Mouse (Mus musculus): Measurements from ENCODE around the gene Adamtsl5.

Adamtsl5 gene

DNA sequence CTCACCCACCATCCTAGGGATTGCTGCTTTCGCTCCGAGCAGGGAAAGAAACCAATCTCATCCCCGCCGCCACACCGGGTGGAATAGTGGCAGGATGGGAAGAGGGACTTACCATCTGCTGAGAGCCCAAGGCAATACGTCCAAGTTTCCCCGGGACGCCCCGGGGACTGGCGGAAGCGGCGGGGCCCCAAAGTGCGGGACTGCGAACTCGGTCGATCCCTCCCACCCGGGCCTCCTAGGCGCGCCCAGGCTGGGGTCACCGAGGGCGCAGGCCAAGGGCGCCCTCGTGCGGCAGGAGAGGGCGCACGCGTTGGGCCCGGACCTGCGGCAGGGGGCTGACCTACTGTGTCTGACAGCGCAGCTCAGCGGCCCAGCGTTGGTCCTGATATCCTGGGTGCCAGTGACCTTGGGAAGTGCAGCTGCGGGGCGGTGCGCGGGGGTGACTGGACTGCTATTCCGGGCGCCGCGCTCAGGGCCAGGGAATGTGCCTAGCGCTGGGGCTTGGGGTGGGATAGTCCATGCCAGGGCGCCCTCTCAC lies at the start of gene Adamtsl5:
TSS of gene Adamtsl5 (minus strand) at position 169 of the 538 bp plus-strand sequence.
- no peak for DNase-seq (ENCODE audit: low read depth, low spot score)

DNA sequence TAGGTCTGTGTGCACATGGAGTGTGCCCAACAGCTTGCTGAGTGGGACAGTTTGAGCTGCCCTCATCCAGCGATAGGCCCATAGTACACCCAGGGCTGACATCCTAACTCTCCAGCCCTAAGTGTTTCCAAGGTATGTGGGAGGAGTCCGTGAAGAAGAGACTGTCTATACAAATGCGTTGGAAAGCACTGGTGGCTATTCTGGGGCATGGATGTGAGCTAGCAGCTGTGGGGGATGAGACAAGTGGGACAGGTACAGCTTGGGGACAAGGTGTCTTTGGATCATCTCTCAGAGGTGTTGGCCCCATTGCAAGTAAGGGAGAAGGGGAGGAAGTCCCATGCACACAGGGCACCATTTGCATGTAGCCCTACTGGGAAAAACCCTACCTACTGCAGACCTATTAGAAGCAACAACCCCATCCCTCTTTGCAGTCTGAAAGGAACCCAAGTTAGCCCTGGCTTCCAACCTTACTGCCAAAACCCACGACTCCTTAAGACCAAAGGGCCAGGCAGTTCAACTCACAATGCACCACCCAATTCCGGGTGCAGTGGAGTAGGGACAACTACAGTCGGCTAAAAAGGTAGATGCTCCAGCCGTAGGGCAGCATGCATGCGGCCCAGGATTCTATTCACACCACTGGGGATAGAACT lies 49.4 kb upstream of the Adamtsl5 start:
- no peak for DNase-seq (ENCODE audit: low read depth, low spot score)

DNA sequence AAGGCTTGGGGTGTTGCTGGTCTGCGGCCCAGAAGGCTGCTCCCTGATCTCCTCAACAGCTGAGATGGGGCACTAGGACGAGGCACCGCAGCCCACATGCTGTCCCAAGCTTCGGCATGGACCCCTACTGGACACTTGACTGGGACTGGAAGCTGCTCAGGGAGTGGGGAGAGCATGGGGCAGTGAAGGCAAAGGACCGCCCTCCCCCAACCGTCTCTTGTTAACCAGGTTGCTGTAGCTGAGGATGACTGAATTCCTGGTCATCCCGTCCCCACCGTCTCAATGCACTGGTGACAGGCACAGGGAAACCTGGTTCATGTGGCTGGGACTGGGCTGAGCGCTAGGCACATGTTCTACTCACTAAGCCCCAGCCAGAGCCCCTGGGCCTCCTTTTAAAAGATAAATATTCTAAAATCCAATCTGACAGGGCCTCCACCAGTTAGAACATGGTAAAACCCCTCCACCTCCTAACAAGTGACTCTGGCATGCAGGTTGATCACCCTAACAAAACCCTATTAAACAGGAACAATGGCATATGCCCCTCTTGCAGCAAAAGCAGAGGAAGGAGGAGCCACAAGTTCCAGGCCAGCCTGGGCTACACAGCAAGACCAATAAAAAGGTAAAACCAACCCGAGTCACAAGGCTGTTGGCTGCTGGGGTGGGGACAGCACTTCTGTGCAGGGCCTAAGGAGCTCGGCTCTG lies 48.8 kb upstream of the Adamtsl5 start:
- no peak for DNase-seq (ENCODE audit: low read depth, low spot score)

DNA sequence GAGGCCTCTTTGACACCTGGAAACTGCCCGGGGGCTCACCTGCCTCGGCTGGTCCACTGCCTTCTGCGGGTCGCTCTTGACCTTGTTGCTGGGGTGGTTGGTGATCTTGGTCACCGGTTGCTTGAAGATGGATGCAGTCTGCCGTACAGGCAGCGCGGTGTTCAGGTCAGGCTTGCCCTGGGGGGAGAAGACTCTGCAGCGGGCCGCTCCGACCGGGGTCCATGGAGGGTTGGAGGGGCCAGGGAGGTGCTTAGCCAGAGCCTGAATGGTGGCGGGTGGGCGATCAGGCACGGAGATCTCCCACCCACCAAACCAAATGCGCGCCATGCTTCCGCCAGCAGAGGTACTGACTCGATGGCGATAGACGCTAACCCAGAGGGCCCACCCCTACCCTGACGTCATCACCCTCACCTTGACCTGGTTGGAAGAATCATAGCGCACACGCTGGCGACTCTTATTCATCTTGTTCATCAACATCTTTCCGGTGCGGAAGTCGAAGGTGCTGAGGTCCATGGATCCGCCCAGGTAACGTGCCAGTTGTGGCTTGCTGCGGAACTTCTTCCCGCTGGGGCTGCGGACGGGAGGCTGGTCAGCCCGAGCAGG lies 46.9 kb upstream of the Adamtsl5 start:
- no peak for DNase-seq (ENCODE audit: low read depth, low spot score)

DNA sequence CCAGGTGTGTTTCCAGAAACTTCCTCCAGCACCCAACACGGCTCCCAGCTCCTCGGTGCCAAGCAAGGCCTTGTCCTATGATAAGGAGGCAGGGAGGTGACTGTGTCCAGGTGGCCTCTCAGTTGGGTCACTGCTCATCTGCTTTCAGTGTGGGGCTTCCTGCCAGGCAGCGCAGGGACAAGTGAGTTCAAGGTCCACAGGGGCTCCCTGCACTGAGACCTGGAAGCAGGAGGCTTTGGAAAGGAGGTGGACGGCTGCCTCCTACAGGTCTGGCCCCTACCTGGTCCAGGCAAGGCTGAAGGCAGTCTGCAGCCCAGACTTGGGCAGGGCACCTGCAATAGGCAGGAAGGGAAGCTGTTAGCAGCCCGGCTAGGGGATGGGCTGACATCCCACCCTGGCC lies 44.5 kb upstream of the Adamtsl5 start:
- no peak for DNase-seq (ENCODE audit: low read depth, low spot score)

DNA sequence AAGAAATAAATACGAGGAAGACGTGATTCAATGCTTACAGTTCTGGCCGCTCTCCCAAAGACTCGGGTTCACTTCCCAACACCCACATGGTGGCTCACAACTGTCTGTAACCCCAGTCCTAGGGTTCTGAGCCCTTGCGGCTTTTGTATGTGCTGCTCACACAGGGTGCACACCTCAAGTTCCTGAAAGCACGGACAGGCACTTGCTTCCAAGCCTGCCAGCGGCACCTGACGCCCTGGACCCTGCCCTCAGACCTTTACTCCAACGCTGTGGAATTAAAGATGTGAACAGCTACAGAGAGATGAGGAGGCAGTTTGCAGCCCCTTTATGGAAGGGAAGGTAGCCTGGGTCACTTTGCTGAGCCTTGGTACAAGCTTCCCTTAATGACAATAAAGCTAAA lies 42.5 kb upstream of the Adamtsl5 start:
- DNase-seq (ENCODE audit: low read depth, low spot score), result no peak

DNA sequence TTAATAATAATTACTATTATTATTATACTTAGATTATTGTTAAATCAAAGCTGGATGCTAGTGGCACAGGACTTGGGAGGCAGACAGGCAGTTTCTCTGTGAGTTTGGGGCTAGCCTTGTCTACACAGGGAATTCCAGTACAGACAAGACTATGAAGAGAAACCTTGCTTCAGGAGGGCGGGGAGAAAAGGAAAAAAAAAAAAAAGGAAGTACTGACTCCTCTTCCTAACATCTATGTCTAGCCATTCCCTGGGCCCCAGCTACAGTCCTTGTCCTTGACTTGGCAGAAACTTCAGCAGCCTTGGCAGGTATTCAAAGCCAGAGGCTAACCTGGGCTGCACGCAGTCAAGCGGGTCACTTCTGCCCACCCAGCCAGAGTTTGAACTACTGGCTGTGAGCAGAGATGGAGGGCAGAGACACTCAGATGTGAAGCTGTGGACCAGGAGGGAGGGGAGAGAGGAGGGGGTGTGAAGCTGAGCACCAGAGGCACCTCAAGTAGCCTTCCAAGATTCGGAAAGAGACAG lies 41.0 kb upstream of the Adamtsl5 start:
- no peak for DNase-seq (ENCODE audit: low read depth, low spot score)

DNA sequence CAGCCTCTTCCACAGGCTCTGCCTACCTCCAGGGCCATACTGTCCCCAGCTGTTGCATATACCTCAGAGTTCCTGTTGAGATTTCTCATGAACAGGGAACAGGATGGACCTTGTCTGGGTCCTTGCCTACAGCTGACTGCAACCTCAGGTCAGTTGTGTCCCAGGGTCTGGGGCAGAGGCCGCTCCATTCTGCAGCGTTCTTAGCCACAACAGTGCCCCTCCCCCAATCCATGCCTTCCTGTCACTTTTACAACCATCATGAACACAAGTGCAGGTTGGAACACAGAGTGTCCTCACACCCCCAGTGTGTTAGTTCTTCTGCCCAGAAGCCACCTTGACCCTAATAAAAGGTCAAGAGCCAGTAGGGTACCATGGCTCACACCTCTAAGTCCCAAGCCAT lies 40.5 kb upstream of the Adamtsl5 start:
- DNase-seq (ENCODE audit: low read depth, low spot score), result no peak

DNA sequence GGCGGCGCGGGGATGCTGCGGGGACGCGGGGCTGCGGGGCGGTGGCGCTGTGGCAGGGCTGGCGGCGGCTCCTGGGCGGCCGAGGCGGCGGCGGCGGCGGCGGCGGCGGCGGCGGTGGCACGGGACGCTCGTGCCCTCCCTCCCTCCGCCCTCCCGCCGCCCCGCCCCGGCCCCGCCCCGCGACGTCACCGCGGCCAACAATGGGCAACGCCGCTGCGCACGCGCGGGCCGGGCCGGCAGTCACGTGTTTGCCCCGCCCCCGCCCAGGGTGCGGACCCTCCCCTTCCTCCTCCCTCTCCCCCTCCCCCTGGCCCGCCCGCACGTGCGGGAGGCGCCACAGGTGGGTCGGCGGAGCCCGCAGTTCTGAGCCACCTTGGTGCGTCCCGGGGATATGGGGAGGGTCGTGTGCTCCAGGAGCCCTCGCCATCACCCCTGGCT lies 39.3 kb upstream of the Adamtsl5 start, which contains the start of gene Mex3d:
TSS of gene Mex3d (minus strand) at position 138 of the 438 bp plus-strand sequence.
- peak; percentile 78 for DNase-seq (ENCODE audit: low read depth, low spot score)

DNA sequence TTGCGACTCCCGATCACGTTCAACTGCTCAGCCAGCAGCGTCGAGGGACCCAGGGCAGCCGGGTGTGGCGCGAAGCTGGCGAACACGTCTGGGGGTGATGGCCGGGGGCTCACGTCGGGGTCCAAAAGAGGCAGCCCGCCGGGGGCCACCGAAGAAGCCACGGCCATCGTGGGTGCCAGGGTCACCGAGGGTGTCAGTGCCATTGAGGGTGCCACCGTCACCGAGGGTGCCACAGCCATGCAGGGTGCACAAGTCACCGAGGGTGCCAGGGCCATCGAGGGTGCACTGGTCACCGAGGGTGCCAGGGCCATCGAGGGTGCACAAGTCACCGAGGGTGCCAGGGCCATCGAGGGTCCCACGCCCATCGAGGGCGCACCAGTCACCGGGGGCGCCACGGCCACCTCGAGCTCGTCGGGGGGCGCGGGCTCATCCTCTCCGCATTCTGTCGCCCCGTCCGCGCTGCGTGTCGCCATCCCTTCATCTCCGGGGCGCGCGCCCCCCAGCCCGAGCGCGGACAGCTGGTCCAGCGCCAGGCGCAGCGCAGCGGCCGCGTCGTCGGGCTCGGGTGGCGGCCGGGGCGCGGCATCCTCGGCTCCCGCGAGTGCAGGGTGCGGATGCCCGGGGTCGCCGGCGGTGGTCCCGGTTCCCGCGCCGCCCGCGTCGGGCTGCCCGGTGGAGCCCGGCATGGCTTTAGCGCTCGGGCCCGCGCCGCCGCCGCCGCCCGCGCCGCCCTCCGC lies 38.7 kb upstream of the Adamtsl5 start:
- no peak for DNase-seq (ENCODE audit: low read depth, low spot score)

DNA sequence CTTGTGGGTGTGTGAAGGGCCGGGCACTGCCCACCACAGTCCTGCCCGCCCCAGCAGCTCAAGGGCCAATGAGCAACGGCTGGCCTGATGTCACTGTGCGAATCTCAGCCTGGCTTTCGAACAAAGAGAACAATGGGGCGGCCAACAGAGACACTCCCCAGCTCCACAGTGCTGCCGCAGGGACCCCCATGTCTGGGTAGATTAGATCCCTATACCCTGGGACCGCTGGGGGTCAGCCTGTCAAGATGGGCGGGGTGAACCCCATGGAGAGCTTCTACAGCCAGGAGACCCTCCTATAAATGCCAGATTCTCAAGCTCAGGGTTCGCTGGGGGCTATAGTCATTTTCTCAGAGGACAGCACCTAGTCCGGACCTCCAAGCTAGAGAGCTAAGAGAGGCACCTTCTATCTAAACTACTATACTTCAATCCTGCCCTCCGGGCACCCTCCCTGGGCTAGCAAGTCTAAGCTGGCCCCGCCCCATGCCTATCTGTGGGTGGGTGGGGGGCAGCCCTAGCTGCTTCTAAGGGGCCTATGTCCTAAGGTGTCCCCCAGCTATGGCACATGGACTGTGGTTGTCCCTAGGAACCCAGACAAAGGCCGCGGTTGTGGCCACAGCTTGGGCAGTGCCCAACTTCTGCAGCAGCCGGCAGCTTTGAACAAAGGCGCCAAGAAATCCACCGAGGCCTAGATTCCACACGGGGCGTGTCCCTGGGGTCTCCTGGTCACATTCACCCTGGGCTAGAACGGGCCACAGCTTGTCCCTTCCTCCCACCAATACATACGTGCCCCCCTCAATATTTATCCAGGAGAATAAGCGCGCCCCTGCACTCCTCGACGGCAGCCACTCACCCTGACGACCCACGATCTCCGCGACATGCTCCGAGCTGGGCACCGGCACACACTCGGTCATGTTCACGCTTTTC lies 37.9 kb upstream of the Adamtsl5 start:
- DNase-seq (ENCODE audit: low read depth, low spot score), result no peak

DNA sequence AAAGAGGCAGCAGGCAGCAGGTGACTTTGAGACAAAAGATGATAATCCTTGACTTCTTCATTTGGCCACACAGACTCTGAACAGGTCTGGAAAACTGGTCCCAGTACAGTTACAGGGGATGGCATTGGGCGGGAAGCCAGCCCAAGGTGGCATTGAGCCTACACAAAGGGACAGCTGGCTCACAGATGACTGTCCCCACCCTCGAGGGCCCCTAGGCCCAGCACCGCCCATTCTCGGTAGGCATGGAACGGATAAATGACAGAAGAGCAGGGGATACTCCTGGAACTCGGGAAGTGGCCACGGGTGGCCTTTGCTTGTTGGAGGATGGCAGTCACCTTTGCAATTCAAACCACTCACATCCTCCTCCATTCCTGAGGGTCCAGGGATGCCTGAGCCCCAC lies 37.1 kb upstream of the Adamtsl5 start:
- DNase-seq (ENCODE audit: low read depth, low spot score), result no peak

DNA sequence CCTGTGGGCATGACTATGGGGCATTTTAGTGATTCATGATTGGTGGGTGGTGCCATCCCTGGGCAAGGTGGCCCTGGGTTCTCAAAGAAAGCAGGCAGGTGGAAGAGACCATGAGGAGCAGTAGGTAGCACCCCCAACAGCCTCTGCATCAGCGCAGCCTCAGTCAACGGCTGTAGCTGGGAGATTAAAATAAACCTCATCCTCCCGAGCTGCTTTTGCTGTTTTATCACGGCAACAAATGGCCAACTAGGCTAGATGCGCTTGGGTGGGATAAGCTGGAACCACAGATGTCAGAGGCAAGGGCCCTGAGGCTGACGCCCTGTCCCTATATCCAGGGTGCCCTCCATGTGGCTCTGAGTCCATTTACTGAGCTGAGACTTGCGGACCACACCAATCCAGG lies 36.5 kb upstream of the Adamtsl5 start:
- DNase-seq (ENCODE audit: low read depth, low spot score), result no peak

DNA sequence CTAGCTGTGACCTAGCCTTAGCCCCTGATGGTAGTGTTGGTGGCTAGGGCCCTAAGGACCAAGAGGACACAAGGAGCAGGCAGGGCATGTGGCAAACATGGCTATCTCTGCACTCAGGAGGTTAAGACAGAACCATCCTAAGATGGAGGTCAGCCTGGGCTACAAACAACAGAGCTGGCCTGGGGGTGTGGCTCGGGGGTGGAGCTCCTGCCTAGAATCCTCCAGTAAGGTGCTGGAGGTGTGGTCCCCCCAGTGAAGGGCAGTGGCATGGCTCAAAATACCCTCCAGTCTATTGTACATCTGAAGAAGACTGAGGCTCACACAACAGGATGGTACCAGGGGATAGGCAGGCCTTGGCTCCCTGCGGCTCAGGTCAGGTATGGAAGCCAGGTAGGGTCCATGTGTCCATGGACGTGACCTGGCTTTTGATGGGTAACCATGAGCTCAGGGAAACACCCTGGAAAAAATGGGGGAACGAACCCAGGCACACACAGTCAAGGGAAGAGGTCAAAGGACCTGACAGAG lies 36.0 kb upstream of the Adamtsl5 start:
- no peak for DNase-seq (ENCODE audit: low read depth, low spot score)

DNA sequence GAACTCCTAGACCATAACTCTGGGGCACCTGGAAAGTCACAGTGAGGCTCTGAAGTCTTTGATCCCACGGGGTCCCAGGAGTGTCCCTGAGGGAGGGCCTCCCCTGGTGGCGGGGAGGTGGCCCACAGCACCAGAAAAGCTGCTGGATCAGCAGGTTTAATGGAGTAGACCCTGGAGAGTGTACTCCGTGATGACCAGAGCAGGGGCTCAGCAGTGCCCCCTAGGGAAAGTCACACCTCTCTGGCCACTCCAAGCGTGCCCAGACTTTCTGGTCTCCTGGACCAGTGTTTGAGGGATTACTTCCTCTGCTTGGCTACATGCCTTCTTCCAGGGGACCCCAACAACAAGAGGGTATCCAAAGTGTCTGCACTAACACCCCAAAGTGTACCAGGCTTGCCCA lies 35.2 kb upstream of the Adamtsl5 start:
- DNase-seq (ENCODE audit: low read depth, low spot score), result no peak

DNA sequence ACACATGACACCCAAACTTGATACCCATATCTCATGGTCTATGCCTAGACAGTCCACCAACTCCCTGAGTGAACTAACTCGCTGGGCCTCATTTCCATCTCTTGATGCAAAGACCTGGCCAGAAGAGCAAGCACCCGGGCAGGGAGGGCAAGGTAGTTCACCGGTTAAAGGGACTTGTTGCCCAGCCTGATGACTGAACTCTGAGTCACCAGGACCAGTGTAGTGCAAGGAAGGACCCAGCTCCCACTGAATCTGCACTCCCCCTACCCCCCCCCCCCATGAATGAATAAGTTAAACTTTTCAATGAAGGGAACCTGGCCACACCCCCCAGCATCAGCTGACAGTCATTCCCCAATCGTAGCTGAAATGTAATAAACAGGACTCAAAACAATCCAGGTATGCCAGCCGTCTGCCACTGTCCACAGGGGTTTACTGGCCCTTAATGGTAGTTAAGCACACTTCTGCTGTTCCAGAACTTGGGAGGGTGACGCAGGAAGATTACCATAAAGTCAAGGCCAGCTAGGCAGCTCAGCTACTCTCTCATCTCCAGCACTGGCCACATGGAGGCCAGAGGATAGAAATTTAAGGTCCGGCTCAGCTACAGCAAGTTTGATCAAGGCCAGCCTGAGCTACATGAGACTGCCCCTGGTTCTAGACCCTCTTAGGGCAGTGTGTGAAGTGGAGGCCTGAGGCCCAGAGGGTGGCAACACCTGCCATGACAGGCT lies 34.6 kb upstream of the Adamtsl5 start:
- DNase-seq (ENCODE audit: low read depth, low spot score), result no peak

DNA sequence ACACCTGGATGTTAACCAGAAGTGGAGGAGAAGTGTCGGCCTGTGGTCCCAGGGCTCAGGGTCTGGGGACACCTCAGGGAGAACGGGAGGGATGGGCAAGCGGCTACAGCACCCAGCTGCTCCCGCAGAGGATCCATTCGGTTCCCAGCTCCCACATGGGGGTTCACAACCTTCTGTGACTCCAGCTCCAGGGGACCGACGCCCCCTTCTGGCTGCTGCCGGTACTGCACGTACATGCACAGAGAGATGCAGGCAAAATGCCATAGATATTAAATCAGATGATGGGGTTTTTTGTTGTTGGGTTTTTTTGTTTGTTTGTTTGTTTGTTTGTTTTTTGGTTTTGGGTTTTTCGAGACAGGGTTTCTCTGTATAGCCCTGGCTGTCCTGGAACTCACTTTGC lies 29.5 kb upstream of the Adamtsl5 start:
- DNase-seq (ENCODE audit: low read depth, low spot score), result no peak

DNA sequence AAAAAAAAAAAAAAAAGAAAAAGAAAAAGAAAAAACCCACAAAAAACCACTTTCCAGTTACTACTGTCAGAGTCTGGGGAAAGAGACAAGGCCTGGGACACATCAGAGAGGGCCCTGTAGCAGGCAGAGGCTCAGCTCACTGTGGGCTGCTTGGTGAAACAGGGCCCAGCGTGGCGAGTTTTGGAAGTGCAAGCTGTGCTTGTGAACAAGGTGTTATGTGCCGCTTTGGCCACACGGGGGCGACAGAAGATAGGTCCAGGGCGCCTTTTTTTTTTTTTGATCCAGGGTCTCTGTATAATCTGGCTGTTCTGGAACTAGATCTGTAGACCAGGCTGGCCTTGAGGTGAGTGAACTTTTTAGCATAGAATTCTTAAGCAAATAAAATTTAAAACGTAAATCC lies 27.9 kb upstream of the Adamtsl5 start:
- peak; percentile 83 for DNase-seq (ENCODE audit: low read depth, low spot score)

DNA sequence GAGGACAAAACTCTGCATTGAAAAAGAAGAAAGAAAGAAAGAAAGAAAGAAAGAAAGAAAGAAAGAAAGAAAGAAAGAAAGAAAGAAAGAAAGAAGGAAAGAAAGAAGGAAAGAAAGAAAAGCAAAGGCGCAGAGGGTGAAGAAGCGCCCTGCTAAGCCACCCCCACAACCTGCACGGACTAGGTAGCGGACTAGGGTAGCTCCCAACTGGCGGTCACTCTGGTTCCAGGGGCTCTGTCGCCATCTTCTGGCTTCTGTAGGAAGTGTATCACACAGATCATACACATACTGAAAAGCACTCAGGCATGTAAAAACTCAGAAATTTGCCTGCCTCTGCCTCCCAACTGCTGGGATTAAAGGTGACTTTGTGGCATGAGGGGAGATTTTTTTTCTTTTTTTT lies 25.9 kb upstream of the Adamtsl5 start:
- peak; percentile 64 for DNase-seq (ENCODE audit: low read depth, low spot score)

DNA sequence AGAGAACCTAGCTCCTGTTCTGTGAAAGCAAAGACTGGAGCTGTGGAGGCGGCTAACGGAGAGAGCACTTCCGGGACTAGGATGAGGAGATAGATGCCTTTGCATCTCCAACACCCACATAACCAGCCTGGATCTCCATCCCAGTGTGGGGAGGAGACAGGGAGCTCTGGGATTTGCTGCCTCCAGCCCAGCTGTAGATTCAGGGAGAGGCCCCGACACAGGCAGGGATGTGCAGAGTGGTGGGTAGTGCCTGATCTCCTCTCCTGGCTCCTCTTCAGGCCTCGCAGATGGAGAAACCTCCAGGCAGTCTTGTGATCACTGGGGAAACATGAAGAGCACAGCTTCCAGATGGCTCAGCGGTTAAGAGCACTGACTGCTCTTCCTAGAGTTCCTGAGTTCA lies 24.5 kb upstream of the Adamtsl5 start:
- DNase-seq (ENCODE audit: low read depth, low spot score), result no peak

Measured in retina, adult 2 months (tissue).